Comparison of ENCODE assay signal across 8 mouse cellular contexts in genomic region chr1:171032691-171033090, GRCm38 (mm10). TPM values are rescaled to one million over a fixed set of nuclear protein-coding genes. Genes with fewer than 3 reads are reported as not detected.
A peak's percentile ranks its signal among the peaks of the same experiment; 100 is the strongest.
DNase-seq lines count a peak whose midpoint lies in the region; ATAC-seq and TF ChIP-seq lines count a peak whose summit lies in the region.

No protein-coding gene starts in this region.

- no peak for TF ChIP-seq EP300 in CH12.LX (IDR thresholded peaks at IDR 0.05; ENCODE audit: low read length)

- 8% methylated on average over 10 of the region's 10 CpGs for WGBS in heart, embryonic 12.5 days
- 6% methylated on average over 10 of the region's 10 CpGs for WGBS in limb, embryonic 11.5 days

- no peak for DNase-seq in heart, adult 8-10 months (ENCODE audit: low spot score)
- DNase-seq in CH12.LX (ENCODE audit: extremely low read depth) = no peak
- DNase-seq in limb, embryonic 11.5 days (ENCODE audit: low spot score) = no peak
- peak; percentile 28 for DNase-seq in splenic B cell, adult 2 months (ENCODE audit: low read depth, low spot score)
- no peak for DNase-seq in layer of hippocampus, postnatal 36 days
- DNase-seq in right cerebral cortex, postnatal 14 days = no peak

- no peak overlapping the region for H3K27ac ChIP-seq in heart, embryonic 12.5 days (ENCODE audit: poor library complexity, severe bottlenecking)
- no peak overlapping the region for H3K27ac ChIP-seq in CH12.LX (ENCODE audit: insufficient read depth, low read depth)
- no peak overlapping the region for H3K27ac ChIP-seq in cortical plate, adult 2 months (ENCODE audit: insufficient read depth, low read length)
- H3K27ac ChIP-seq in limb, embryonic 11.5 days (replicated peaks; ENCODE audit: low read depth, low read length) = no peak overlapping the region

- peak overlapping the region; percentile 45 for H3K9ac ChIP-seq in heart, embryonic 12.5 days
- H3K9ac ChIP-seq in CH12.LX (ENCODE audit: insufficient read depth, low read depth) = peak overlapping the region; percentile 19; the same call in 1 of the 2 replicates
- peak overlapping the region; percentile 49 for H3K9ac ChIP-seq in limb, embryonic 11.5 days (ENCODE audit: low read length)

- dilution Hi-C loops in CH12.LX (cut with MboI; ENCODE audit: extremely low pct_ligation_motif_present, extremely low pct_unique_long_range_greater_than_20kb, low sequenced_read_pairs) = no loop called here

- peak overlapping the region; percentile 92 for H3K4me2 ChIP-seq in heart, embryonic 12.5 days
- H3K4me2 ChIP-seq in CH12.LX (ENCODE audit: insufficient read depth, low read depth, poor library complexity, severe bottlenecking) = peak overlapping the region; percentile 69
- H3K4me2 ChIP-seq in limb, embryonic 11.5 days (ENCODE audit: low read depth, severe bottlenecking) = peak overlapping the region; percentile 75

- H3K36me3 ChIP-seq in heart, embryonic 12.5 days = no peaks in the 10 kb centered on the region
- peaks cover 16 to 33% of the 10 kb centered on the region in 2 experiments for H3K36me3 ChIP-seq in CH12.LX (replicated peaks in 1 of 2; ENCODE audit: control insufficient read depth in 1 of 2, insufficient read depth in 1 of 2, low read length in 1 of 2)
- H3K36me3 ChIP-seq in limb, embryonic 11.5 days (ENCODE audit: control insufficient read depth, insufficient read depth, low read length) = no peaks in the 10 kb centered on the region
- H3K36me3 ChIP-seq in splenic B cell, adult 2 months (ENCODE audit: control insufficient read depth, insufficient read depth, low read length, poor library complexity, severe bottlenecking) = no peaks in the 10 kb centered on the region

- peaks cover 50% of the 10 kb centered on the region for H3K27me3 ChIP-seq in heart, embryonic 12.5 days (replicated peaks)
- peaks cover 6% of the 10 kb centered on the region for H3K27me3 ChIP-seq in CH12.LX (replicated peaks)
- H3K27me3 ChIP-seq in limb, embryonic 11.5 days (ENCODE audit: control insufficient read depth, insufficient read depth, low read length) = peaks cover 14% of the 10 kb centered on the region; the same call in 1 of the 2 replicates
- no peaks in the 10 kb centered on the region; the same call in 1 of the 2 replicates for H3K27me3 ChIP-seq in splenic B cell, adult 2 months (ENCODE audit: control insufficient read depth, insufficient read depth, low read length, poor library complexity, severe bottlenecking)

- H3K4me1 ChIP-seq in heart, embryonic 12.5 days (replicated peaks) = peaks cover 8% of the 10 kb centered on the region; the same call in 1 of the 2 replicates
- H3K4me1 ChIP-seq in CH12.LX (ENCODE audit: control insufficient read depth in 1 of 2, insufficient read depth in 2 of 2) = peaks cover 0 to 17% of the 10 kb centered on the region in 2 experiments; a peak in 2 of 4 replicates
- H3K4me1 ChIP-seq in cortical plate, adult 2 months (ENCODE audit: control insufficient read depth, insufficient read depth, low read length) = 0 out of 2 replicates have a peak, but pooled peaks cover 2% of the 10 kb centered on the region
- peaks cover 2% of the 10 kb centered on the region; the same call in 1 of the 2 replicates for H3K4me1 ChIP-seq in limb, embryonic 11.5 days (ENCODE audit: control insufficient read depth, insufficient read depth, low read length)

- no peak for TF ChIP-seq POLR2A in CH12.LX (IDR thresholded peaks at IDR 0.05; ENCODE audit: low read depth, low read length)
- TF ChIP-seq POLR2A in cortical plate, adult 2 months (IDR thresholded peaks at IDR 0.05; ENCODE audit: extremely low read depth, insufficient read depth, low read length) = no peak

- peak overlapping the region; percentile 63 for H3K4me3 ChIP-seq in heart, embryonic 12.5 days
- H3K4me3 ChIP-seq in CH12.LX (replicated peaks in 1 of 3; ENCODE audit: low read depth in 2 of 3, low read length in 2 of 3, poor library complexity in 1 of 3) = peak overlapping the region in 1 of 3 experiments; percentile 55
- peak overlapping the region; percentile 45 for H3K4me3 ChIP-seq in cortical plate, adult 2 months (ENCODE audit: insufficient read depth, low read length)
- H3K4me3 ChIP-seq in limb, embryonic 11.5 days (ENCODE audit: low read depth, low read length) = peak overlapping the region; percentile 56

- H3K79me2 ChIP-seq in CH12.LX (replicated peaks; ENCODE audit: control insufficient read depth, extremely low read depth, insufficient read depth, poor library complexity, severe bottlenecking) = no peaks in the 10 kb centered on the region

- H3K9me3 ChIP-seq in heart, embryonic 12.5 days (replicated peaks) = 0 out of 2 replicates have a peak, but pooled peaks cover 9% of the 10 kb centered on the region
- peaks cover 9% of the 10 kb centered on the region for H3K9me3 ChIP-seq in CH12.LX (replicated peaks; ENCODE audit: low read length)
- no peaks in the 10 kb centered on the region for H3K9me3 ChIP-seq in limb, embryonic 11.5 days (ENCODE audit: control insufficient read depth, low read length)

- TF ChIP-seq RAD21 in CH12.LX (IDR thresholded peaks at IDR 0.05; ENCODE audit: low read depth, low read length) = no peak

- TF ChIP-seq CTCF in CH12.LX (conservative IDR thresholded peaks at IDR 0.05 in 1 of 2, IDR thresholded peaks at IDR 0.05 in 1 of 2; ENCODE audit: low read depth in 2 of 2, low read length in 2 of 2) = no peak
- no peak for TF ChIP-seq CTCF in cortical plate, adult 2 months (IDR thresholded peaks at IDR 0.05; ENCODE audit: extremely low read depth, insufficient read depth, low read length)

- ATAC-seq in heart, embryonic 12.5 days (ENCODE audit: insufficient number of reproducible peaks, low FRiP score) = no peak
- no peak for ATAC-seq in limb, embryonic 11.5 days (ENCODE audit: insufficient number of reproducible peaks, low FRiP score, low TSS enrichment, low read depth)

- in situ Hi-C loops in CH12.LX (cut with MboI; ENCODE audit: low pct_ligation_motif_present, low pct_unique_long_range_greater_than_20kb, low sequenced_read_pairs) = no loop called here

TF ChIP-seq in CH12.LX, 34 proteins besides CTCF, POLR2A, EP300 and RAD21:
- TF ChIP-seq NRF1 (IDR thresholded peaks at IDR 0.05; ENCODE audit: low read depth, low read length) (no peak), MYC (IDR thresholded peaks at IDR 0.05; ENCODE audit: low read depth, low read length) (no peak), ZKSCAN1 (IDR thresholded peaks at IDR 0.05; ENCODE audit: borderline replicate concordance, low read depth, low read length) (no peak), SMC3 (IDR thresholded peaks at IDR 0.05; ENCODE audit: low read depth, low read length) (no peak), MAZ (IDR thresholded peaks at IDR 0.05; ENCODE audit: low read depth, low read length) (no peak), HCFC1 (IDR thresholded peaks at IDR 0.05; ENCODE audit: low read depth, low read length) (no peak), USF1 (IDR thresholded peaks at IDR 0.05; ENCODE audit: low read depth, low read length) (no peak), CHD1 (IDR thresholded peaks at IDR 0.05; ENCODE audit: low read depth, low read length) (no peak), ETS1 (conservative IDR thresholded peaks at IDR 0.05; ENCODE audit: low read depth, low read length) (no peak), USF2 (conservative IDR thresholded peaks at IDR 0.05; ENCODE audit: low read depth, low read length) (no peak), JUN (IDR thresholded peaks at IDR 0.05; ENCODE audit: insufficient read depth, low read depth, low read length) (no peak), MAFK (IDR thresholded peaks at IDR 0.05; ENCODE audit: insufficient replicate concordance, low read length) (no peak), POLR2AphosphoS2 (IDR thresholded peaks at IDR 0.05; ENCODE audit: low read depth, low read length) (no peak), ELF1 (IDR thresholded peaks at IDR 0.05; ENCODE audit: low read depth, low read length) (no peak), MAX (IDR thresholded peaks at IDR 0.05; ENCODE audit: low read length) (no peak), RCOR1 (conservative IDR thresholded peaks at IDR 0.05; ENCODE audit: low read depth, low read length) (no peak), ZC3H11A (IDR thresholded peaks at IDR 0.05; ENCODE audit: low read depth, low read length) (no peak), CHD2 (IDR thresholded peaks at IDR 0.05; ENCODE audit: low read length) (no peak), NELFE (IDR thresholded peaks at IDR 0.05; ENCODE audit: low read depth, low read length) (no peak)
TF ChIP-seq in CH12.LX: peak in this region for 0.

RNA-seq across cellular contexts. Expression of gene Fcgr4, which starts 14.0 kb away (rescaled TPM):
- polyA plus RNA-seq in heart, embryonic 12.5 days (2016; fragmentation: Nextera tagmentation; extraction: Ambion mirVana) = 0.14 and 0.24 TPM in 2 replicates
- 1 to 10 TPM in 1 of 4 experiments, under 1 TPM in 2, not detected in 1; 0.22 to 1.4 (median 0.50) TPM for total RNA-seq in heart, adult 8-10 months (2022)
- total RNA-seq in CH12.LX (2012; rRNA removed) = 48.4 and 56.8 TPM in 2 replicates
- 41.8 and 50.2 TPM in 2 replicates for total RNA-seq in CH12.LX (2014; rRNA removed)
- 46.7 and 52.8 TPM in 2 replicates for polyA plus RNA-seq in CH12.LX (2012; ENCODE audit: insufficient read length, low read depth)
- polyA plus RNA-seq in cortical plate, adult 2 months (2012; rRNA removed) = 0.31 and 0.57 TPM in 2 replicates
- polyA plus RNA-seq in limb, embryonic 11.5 days (2014; fragmentation: Nextera tagmentation; extraction: Ambion mirVana) = 0.26 and 0.27 TPM in 2 replicates
- total RNA-seq in layer of hippocampus, postnatal 36 days (2021) = under 1 TPM in 1 of 2 experiments, not detected in 1; 0.30 TPM

RNA-seq across cellular contexts. Expression of gene Fcgr3, which starts 32.0 kb away (rescaled TPM):
- 3.8 and 4.5 TPM in 2 replicates for polyA plus RNA-seq in heart, embryonic 12.5 days (2016; fragmentation: Nextera tagmentation; extraction: Ambion mirVana)
- 10 to 100 TPM in 2 of 4 experiments, 1 to 10 TPM in 2; 7.8 to 13.7 (median 9.7) TPM for total RNA-seq in heart, adult 8-10 months (2022)
- 4.3 and 8.5 TPM in 2 replicates for total RNA-seq in CH12.LX (2012; rRNA removed)
- total RNA-seq in CH12.LX (2014; rRNA removed) = 6.1 and 6.3 TPM in 2 replicates
- 2.6 and 3.7 TPM in 2 replicates for polyA plus RNA-seq in CH12.LX (2012; ENCODE audit: insufficient read length, low read depth)
- polyA plus RNA-seq in cortical plate, adult 2 months (2012; rRNA removed) = 20.6 and 21.1 TPM in 2 replicates
- polyA plus RNA-seq in limb, embryonic 11.5 days (2014; fragmentation: Nextera tagmentation; extraction: Ambion mirVana) = 4.0 and 4.7 TPM in 2 replicates
- total RNA-seq in layer of hippocampus, postnatal 36 days (2021) = 10 to 100 TPM in 1 of 2 experiments, 1 to 10 TPM in 1; 9.7 to 10.4 TPM

RNA-seq across cellular contexts. Expression of gene Fcgr2b, which starts 56.3 kb away (rescaled TPM):
- polyA plus RNA-seq in heart, embryonic 12.5 days (2016; fragmentation: Nextera tagmentation; extraction: Ambion mirVana) = 0.19 TPM in 1 of 2 replicates, not detected in the other
- 10 to 100 TPM in 1 of 4 experiments, 1 to 10 TPM in 3; 3.9 to 10.6 (median 5.7) TPM for total RNA-seq in heart, adult 8-10 months (2022)
- total RNA-seq in CH12.LX (2012; rRNA removed) = 20.2 and 31.8 TPM in 2 replicates
- total RNA-seq in CH12.LX (2014; rRNA removed) = 29.5 and 31.1 TPM in 2 replicates
- 36.1 and 44.3 TPM in 2 replicates for polyA plus RNA-seq in CH12.LX (2012; ENCODE audit: insufficient read length, low read depth)
- polyA plus RNA-seq in cortical plate, adult 2 months (2012; rRNA removed) = 6.1 and 6.4 TPM in 2 replicates
- 0.15 TPM in 1 of 2 replicates, not detected in the other for polyA plus RNA-seq in limb, embryonic 11.5 days (2014; fragmentation: Nextera tagmentation; extraction: Ambion mirVana)
- total RNA-seq in layer of hippocampus, postnatal 36 days (2021) = 1 to 10 TPM; 4.5 to 4.6 TPM

Comparison
In these comparisons a context has a peak if more than half of its experiments do, and no peak if none do; other contexts are left out.
1. RNA of gene Fcgr4, which starts 14.0 kb away (polyA plus RNA-seq): 46.7 to 52.8 TPM in CH12.LX; 0.31 to 0.57 TPM in cortical plate, adult 2 months, 0.26 to 0.27 TPM in limb, embryonic 11.5 days and 0.14 to 0.24 TPM in heart, embryonic 12.5 days; every median in the first group is over 10 times any median in the second.
2. Peak in every context shown above with its lines, with median percentiles within 50 percentile points of each other: H3K4me2 ChIP-seq and H3K9ac ChIP-seq.